Mouse (Mus musculus): ENCODE measurements around the gene Ezr.

DNA sequence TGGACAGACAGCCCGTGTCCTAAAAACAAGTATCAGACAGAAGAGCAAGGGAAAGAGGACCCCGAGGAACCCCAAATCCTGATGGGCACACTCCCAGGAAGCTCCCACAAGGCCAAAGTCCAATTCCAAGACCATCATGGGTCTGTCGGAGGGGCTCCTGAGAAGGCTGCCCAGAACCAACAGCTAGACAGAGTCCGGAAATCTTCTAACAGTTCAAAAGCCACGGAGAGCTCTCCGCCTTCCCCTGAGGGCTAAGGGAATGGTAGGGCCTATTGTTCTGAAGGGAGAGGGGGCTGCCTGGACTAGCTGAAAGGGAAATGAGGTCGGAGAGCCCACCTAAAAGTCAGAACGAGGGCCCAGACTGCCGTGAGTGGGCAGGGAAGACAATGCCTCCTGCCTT is 38.2 kb downstream of the Ezr start:
- no peak for TF ChIP-seq CTCF (IDR thresholded peaks at IDR 0.05; ENCODE audit: low read depth)
- no peak for TF ChIP-seq EP300 (optimal IDR thresholded peaks at IDR 0.05)

Data from stomach, postnatal 0 days (tissue).